Mouse (Mus musculus) CH12.LX (cell line): ENCODE measurements around the gene Palm. TPM values are rescaled to one million over a fixed set of nuclear protein-coding genes. Genes with fewer than 3 reads are reported as not detected.

ENCODE experiments used
- DNase-seq: peaks from one replicate; pipeline ENCODE4 v3.0.0-alpha.2; 2013; ENCODE audit errors: extremely low read depth
- H3K27ac ChIP-seq: 2 replicates; pipeline ENCODE4 v1.5.1; 2012; ENCODE audit warnings: low read depth, mild to moderate bottlenecking, control low read depth, moderate library complexity; ENCODE audit not compliant: insufficient read depth
- H3K27me3 ChIP-seq: replicated peaks from 2 replicates; pipeline ENCODE3; 2012; ENCODE audit warnings: inconsistent platforms
- H3K36me3 ChIP-seq, 2 experiments: replicated peaks in 1 of 2; 2 replicates each; pipeline versions ENCODE3 to v1.6.1; 2012; ENCODE audit warnings: inconsistent platforms in 1 of 2, low read length in 1 of 2, mild to moderate bottlenecking in 1 of 2, mixed read lengths in 1 of 2, moderate library complexity in 1 of 2; ENCODE audit not compliant: control insufficient read depth in 1 of 2, insufficient read depth in 1 of 2
- H3K4me1 ChIP-seq, 2 experiments: 2 replicates each; pipeline ENCODE4 v1.6.1; 2012; ENCODE audit warnings: inconsistent platforms in 1 of 2, moderate library complexity in 1 of 2; ENCODE audit not compliant: insufficient read depth in 2 of 2, control insufficient read depth in 1 of 2
- H3K4me2 ChIP-seq: 2 replicates; pipeline ENCODE4 v1.6.1; 2012; ENCODE audit warnings: low read depth, mild to moderate bottlenecking, control low read depth; ENCODE audit not compliant: poor library complexity, insufficient read depth, severe bottlenecking
- H3K4me3 ChIP-seq, 3 experiments: fragments of 150-350 bp in 1 of 3; sonication (generic) in 1 of 3; replicated peaks in 1 of 3; 2 replicates each; pipeline versions ENCODE3 to v1.5.1; 2011 to 2012; ENCODE audit warnings: low read depth in 2 of 3, low read length in 2 of 3, mild to moderate bottlenecking in 2 of 3, moderate library complexity in 2 of 3, control low read depth in 1 of 3, improper control_type of control experiment in 1 of 3, inconsistent platforms in 1 of 3, mixed read lengths in 1 of 3; ENCODE audit not compliant: poor library complexity in 1 of 3
- H3K79me2 ChIP-seq: replicated peaks from 2 replicates; pipeline ENCODE4 v1.6.1; 2012; ENCODE audit warnings: mild to moderate bottlenecking, moderate library complexity; ENCODE audit not compliant: control insufficient read depth, poor library complexity, insufficient read depth, severe bottlenecking; ENCODE audit errors: extremely low read depth
- H3K9ac ChIP-seq: 2 replicates; pipeline ENCODE4 v1.6.1; 2012; ENCODE audit warnings: low read depth, mild to moderate bottlenecking, control low read depth, moderate library complexity; ENCODE audit not compliant: insufficient read depth
- H3K9me3 ChIP-seq: replicated peaks from 2 replicates; pipeline ENCODE3; 2012; ENCODE audit warnings: low read length, inconsistent platforms, mixed read lengths
- CHD1 ChIP-seq: IDR thresholded peaks from 2 replicates; pipeline ENCODE4 v1.6.1; 2012; ENCODE audit warnings: low read depth, low read length, improper control_type of control experiment, inconsistent platforms
- EP300 ChIP-seq: IDR thresholded peaks from 2 replicates; pipeline ENCODE4 v1.6.1; 2011; ENCODE audit warnings: low read length, improper control_type of control experiment
- ETS1 ChIP-seq: conservative IDR thresholded peaks from 2 replicates; pipeline ENCODE4 v1.6.1; 2012; ENCODE audit warnings: low read depth, mild to moderate bottlenecking, inconsistent platforms, low read length, improper control_type of control experiment, moderate library complexity
- HCFC1 ChIP-seq: IDR thresholded peaks from 2 replicates; pipeline ENCODE4 v1.6.1; 2012; ENCODE audit warnings: low read depth, mild to moderate bottlenecking, inconsistent platforms, low read length, improper control_type of control experiment
- JUN ChIP-seq: IDR thresholded peaks from 2 replicates; pipeline ENCODE4 v1.6.1; 2011; ENCODE audit warnings: low read depth, mild to moderate bottlenecking, low read length, improper control_type of control experiment, moderate library complexity; ENCODE audit not compliant: insufficient read depth
- MAX ChIP-seq: IDR thresholded peaks from 2 replicates; pipeline ENCODE4 v1.6.1; 2011; ENCODE audit warnings: low read length, improper control_type of control experiment
- MAZ ChIP-seq: IDR thresholded peaks from 2 replicates; pipeline ENCODE4 v1.6.1; 2012; ENCODE audit warnings: low read depth, mild to moderate bottlenecking, inconsistent platforms, low read length, improper control_type of control experiment, moderate library complexity
- NELFE ChIP-seq: IDR thresholded peaks from 2 replicates; pipeline ENCODE4 v1.6.1; 2011; ENCODE audit warnings: low read depth, low read length, improper control_type of control experiment
- RAD21 ChIP-seq: IDR thresholded peaks from 2 replicates; pipeline ENCODE4 v1.6.1; 2011; ENCODE audit warnings: low read depth, mild to moderate bottlenecking, low read length, improper control_type of control experiment, moderate library complexity
- SIN3A ChIP-seq: IDR thresholded peaks from 2 replicates; pipeline ENCODE4 v1.6.1; 2012; ENCODE audit warnings: low read length, improper control_type of control experiment, inconsistent platforms
- ZNF384 ChIP-seq: IDR thresholded peaks from 2 replicates; pipeline ENCODE4 v1.6.1; 2012; ENCODE audit warnings: low read depth, low read length, improper control_type of control experiment, inconsistent platforms
- dilution Hi-C: fragments of 300-500 bp; cut with MboI; formaldehyde crosslinking; loops from 2 replicates; pipeline ENCODE4 v1.14.3; 2020; ENCODE audit warnings: low sequenced_read_pairs; ENCODE audit not compliant: extremely low pct_unique_long_range_greater_than_20kb, extremely low pct_ligation_motif_present
- in situ Hi-C: fragments of 300-500 bp; cut with MboI; formaldehyde crosslinking; loops from 3 replicates; pipeline ENCODE4 v1.14.3; 2019; ENCODE audit warnings: low sequenced_read_pairs, low pct_ligation_motif_present, low pct_unique_long_range_greater_than_20kb, mixed read lengths
- polyA plus RNA-seq: library from polyadenylated mRNA; unstranded; fragments of >175 nt; gene quantifications from 2 replicates; pipeline ENCODE4 v1.2.1, GENCODE M21; 2012; ENCODE audit warnings: low read depth; ENCODE audit not compliant: insufficient read length
- total RNA-seq, 2 experiments: library from RNA; depleted of rRNA; stranded (reverse); fragments of 300-350 nt in 1 of 2; fragments of >200 nt in 1 of 2; gene quantifications; 2 replicates each; pipeline ENCODE4 v1.2.3; 2012 to 2014

Gene Palm
- total and polyA plus RNA-seq, 3 experiments = 0.78 to 5.3 (median 2.5) TPM

GRCm38 (mm10) chr10:79855558-79856184 is 62.3 kb downstream of the Palm start:
- H3K27ac ChIP-seq = no peak overlapping the region
- peaks cover 59% of the 10 kb centered on the region for H3K79me2 ChIP-seq
- H3K27me3 ChIP-seq = no peaks in the 10 kb centered on the region
- in situ Hi-C loops = no loop called here
- no peak for DNase-seq
- TF ChIP-seq EP300 (no peak), MAX (no peak), ETS1 (no peak), SIN3A (0 out of 2 replicates have a peak, but pooled peaks have one; percentile 23)
- TF ChIP-seq, all 38 proteins: peak for 1
- H3K4me1 ChIP-seq = peaks cover 15 to 49% of the 10 kb centered on the region in 2 experiments
- H3K36me3 ChIP-seq = peaks cover 44 to 49% of the 10 kb centered on the region in 2 experiments
- dilution Hi-C loops = no loop called here
- H3K9ac ChIP-seq = peak overlapping the region; percentile 99
- no peaks in the 10 kb centered on the region for H3K9me3 ChIP-seq
- peak overlapping the region; percentile 90 to 100 (median 100) for H3K4me3 ChIP-seq
- peak overlapping the region; percentile 53 for H3K4me2 ChIP-seq

GRCm38 (mm10) chr10:79856280-79856679 is 62.9 kb downstream of the Palm start:
- peaks cover 15 to 42% of the 10 kb centered on the region in 2 experiments for H3K4me1 ChIP-seq
- peak overlapping the region; percentile 53 for H3K4me2 ChIP-seq
- H3K4me3 ChIP-seq = peak overlapping the region; percentile 90 to 100 (median 100)
- no peaks in the 10 kb centered on the region for H3K27me3 ChIP-seq
- dilution Hi-C loops (no loop called here), in situ Hi-C loops (no loop called here)
- H3K79me2 ChIP-seq = peaks cover 59% of the 10 kb centered on the region
- peaks cover 51 to 55% of the 10 kb centered on the region in 2 experiments for H3K36me3 ChIP-seq
- H3K9ac ChIP-seq = peak overlapping the region; percentile 99
- no peak for DNase-seq
- TF ChIP-seq HCFC1 (no peak), NELFE (no peak), RAD21 (no peak), MAX (no peak), SIN3A (no peak), MAZ (no peak), JUN (no peak), EP300 (no peak), ZNF384 (no peak), CHD1 (no peak)
- H3K27ac ChIP-seq = no peak overlapping the region
- H3K9me3 ChIP-seq = no peaks in the 10 kb centered on the region
